Mouse (Mus musculus) hindlimb bud, embryonic 11.5 days (tissue): ENCODE data around the gene Tbxas1.

ENCODE experiments used
- DNase-seq: peaks from one replicate; pipeline ENCODE4 v3.0.0-alpha.2; 2012; ENCODE audit warnings: low read depth, low spot score; ENCODE audit errors: extremely low spot score

The Tbxas1 gene

GRCm38 (mm10) chr6:38853561-38853992 lies 21.6 kb upstream of the Tbxas1 start:
- DNase-seq, result no peak

DNA sequence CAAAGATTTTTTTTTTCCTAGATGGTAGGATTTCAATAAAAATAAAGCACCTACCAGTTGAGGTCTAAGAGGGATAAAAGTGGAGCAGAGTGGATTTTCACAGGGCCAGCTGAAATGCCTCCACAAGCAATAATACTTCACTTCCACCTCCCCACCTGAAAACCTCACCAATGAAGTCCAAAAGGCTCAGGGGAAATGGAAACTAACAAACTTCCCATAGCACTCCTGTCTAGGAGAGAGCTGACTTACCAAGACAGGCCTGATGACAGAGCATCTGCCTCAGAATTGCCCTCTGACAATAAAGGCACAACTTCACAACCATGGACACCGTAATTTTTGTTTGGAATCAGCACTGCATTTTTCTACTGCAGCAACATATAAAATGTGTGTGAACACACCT lies 15.4 kb upstream of the Tbxas1 start:
- DNase-seq, result no peak

DNA sequence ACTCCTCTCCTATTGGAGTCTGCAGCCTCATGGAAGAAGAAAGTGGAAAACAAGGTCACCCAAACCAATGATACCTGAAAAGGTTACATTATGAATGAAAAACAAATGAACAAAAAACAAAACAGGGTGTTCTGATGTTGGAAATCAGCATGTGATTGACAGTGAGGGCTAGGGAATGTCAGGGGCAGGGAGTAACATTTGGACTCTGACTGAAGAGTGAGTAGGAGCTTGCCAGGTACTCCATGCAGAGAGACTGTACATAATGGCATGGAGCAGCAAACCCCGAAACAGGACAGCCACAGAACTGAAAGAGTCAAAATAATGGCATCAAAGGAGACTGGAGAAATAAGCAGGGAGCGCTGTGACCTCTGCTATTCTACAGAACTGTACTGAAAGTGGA lies 14.9 kb upstream of the Tbxas1 start:
- DNase-seq, result no peak

- DNase-seq, result no peak
Observed at GRCm38 (mm10) chr6:38863595-38863994, 11.6 kb upstream of the Tbxas1 start.

DNA sequence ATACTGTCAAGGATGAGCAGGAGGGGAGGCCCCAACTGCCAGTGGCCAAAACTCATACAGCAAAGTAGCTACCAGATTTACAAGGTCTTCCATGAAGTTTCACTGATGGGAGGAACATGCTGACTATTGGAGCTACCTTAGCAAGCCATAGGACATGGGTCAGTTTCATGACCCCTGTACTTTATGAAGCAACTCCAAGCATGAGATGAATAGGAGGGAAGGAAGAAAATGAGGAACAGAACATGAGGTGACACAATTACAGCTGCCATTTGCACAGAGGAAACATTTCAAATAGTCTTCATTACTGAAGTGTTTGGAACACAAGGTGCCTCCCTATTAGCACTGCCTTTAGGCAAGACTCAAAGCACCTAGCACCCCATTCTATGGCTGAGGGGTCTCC lies 9.4 kb upstream of the Tbxas1 start:
- no peak for DNase-seq

DNA sequence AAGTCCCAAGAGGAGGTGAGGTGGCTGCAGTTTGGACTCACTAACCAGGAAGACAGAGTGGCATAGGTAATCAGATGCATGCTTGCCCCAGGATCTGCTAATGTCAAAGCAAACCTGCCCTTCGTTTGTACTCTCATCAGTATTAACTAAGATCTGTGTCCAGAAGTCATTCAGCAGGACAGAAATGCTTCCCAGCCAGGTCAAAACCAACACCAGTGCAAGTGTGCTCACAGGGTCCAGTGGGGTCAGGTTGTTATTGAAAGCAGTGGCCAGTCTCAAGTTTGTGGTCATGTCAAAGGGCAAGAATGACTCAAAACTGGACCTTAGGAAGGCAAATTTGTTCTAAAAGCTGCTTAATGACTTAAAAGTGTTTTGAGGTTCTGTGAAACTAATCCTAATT lies 8.8 kb upstream of the Tbxas1 start:
- no peak for DNase-seq

- DNase-seq, result no peak
Observed at GRCm38 (mm10) chr6:38866761-38867160, 8.4 kb upstream of the Tbxas1 start.

- no peak for DNase-seq
Observed at GRCm38 (mm10) chr6:38867291-38867690, 7.9 kb upstream of the Tbxas1 start.

DNA sequence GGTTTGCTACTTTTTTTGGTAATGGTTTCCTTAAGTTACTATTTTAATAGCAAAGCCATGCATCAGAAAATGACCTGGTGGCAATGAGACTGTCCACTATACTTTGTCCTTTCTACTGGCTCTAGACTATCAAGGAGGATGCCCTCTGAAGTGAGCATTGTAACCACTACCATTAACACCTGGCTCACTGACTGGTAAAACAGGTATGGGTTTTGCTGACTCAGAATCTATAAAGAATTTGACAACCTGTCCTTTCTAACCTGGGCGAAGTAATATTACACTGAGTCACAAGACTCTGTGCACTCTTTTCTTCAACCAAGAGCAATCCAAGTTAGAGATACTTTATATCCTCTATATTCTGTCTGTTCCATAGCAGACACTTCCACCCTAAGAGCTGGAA lies 6.2 kb upstream of the Tbxas1 start:
- no peak for DNase-seq

GRCm38 (mm10) chr6:38870070-38870469 lies 5.1 kb upstream of the Tbxas1 start:
- DNase-seq, result no peak

GRCm38 (mm10) chr6:38871051-38871450 lies 4.2 kb upstream of the Tbxas1 start:
- no peak for DNase-seq

GRCm38 (mm10) chr6:38873316-38873715 lies 1.9 kb upstream of the Tbxas1 start:
- no peak for DNase-seq

GRCm38 (mm10) chr6:38874035-38874434 lies 1.2 kb upstream of the Tbxas1 start:
- DNase-seq, result peak; percentile 81

DNA sequence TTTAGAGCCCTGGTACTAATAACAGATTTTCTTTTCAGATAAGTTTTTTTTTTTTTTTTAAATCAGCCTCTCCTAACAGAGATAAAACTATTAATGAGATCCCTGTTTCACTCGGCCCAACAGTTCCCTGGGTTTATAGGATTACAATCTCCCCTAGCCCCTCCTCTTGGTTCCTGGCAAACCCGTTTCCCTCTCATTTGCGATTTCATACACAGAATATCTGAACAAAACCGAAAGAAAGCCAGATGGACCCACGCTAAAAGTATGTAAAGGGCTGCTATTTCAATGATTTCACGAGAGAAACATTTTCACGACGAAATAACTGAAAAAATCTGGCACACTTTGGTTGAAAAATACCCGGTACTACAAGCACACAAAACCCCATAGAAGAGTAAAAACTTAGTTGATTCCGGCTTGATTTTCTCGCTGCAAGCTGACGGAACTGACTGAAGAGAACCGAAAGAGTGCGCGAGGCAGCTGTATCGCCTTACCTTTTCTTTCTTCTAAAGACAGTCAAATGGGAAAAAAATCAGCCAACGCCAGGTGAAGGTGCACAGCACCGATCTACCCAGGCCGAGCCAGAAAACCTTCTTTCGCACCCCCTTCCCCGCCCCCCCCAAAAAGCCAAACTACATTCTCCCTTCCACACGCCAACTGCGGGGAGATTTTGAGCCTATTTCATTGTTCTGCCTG lies 493 bp upstream of the Tbxas1 start:
- DNase-seq, result no peak

DNA sequence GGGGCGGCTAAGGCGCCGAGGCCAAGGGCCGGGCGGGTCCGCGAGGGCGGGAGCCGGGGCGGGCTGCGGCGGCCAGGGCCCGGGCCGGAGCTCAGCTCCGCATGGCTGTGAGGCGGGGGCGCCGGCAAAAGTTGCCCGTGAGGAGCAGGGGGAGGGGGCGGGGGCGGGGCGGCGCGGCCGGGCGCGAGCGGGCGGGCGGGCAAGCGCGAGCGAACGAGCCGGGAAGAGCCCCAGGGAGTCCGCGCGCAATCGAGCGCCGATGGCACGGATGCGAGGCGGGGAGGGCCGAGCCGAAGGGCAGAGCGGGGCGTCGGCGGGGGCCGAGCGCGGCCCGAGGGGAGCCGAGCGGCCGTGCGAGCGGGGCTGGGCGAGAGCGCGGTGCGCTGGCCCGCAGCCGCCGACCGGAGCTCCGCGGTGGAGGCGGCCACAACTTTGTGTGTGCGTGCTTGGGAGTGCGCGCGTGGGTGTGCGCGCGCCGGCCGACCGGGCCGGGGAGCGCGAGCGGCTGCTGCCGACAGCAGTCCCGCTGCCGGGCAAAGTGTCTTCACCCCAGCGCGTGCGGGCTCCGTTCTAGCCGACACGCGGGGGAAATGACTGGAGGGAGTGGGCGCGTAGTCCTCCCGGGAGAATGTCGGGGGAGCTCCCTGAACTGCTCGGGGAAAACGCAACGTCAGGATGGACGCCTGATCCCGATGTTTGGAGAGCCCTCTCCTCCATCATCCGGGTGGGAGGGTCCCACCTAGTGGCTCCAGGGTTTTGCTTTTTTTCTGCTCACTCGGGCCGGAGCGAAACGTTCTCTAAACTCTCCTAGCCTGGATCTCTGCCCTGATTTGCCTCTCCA lies 1.1 kb downstream of the Tbxas1 start, which contains the start of gene Hipk2:
Gene Hipk2 (minus strand): TSS at position 95 of the 841 bp plus-strand sequence.
- peak; percentile 44 for DNase-seq

- DNase-seq, result no peak
Observed at GRCm38 (mm10) chr6:38877674-38878073, 2.5 kb downstream of the Tbxas1 start.

DNA sequence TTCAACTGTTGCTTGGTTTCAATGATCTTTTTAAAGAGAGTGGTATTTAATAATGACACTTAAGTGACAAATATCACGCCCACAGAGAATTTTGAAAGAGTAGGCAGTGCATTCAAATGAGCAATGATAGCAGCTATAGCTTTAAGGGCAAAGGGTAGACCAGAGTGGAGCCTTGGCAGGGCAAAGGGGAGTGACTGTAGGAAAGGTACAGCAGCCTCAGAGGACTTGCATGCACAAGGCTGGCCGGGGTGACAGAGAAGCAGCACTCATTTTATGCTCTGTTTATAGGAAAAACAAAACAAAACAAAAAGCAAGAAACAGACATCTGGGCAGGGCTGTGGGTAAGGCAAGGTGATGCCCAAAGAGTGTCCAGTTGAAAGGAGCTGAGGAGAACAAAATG lies 6.3 kb downstream of the Tbxas1 start:
- no peak for DNase-seq

DNA sequence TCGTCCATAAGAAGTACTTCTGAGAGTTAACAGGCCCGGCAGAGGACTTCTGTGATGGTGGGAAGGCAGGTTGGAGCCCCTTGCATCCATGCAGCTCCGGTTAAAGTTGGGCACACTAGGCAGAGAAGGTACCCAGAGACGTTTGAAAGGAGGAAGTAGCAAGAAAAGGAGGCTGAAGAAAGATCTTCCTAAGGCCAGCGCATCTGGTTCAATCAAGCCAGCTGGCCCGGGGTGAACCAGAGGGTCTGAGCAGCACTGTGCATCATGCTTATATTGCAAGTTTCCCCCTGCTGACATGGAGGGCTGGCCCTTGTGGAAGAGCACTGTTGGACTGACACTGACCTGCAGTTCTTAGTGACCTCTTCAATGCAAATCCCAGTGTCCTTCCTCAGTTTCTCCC lies 6.8 kb downstream of the Tbxas1 start:
- DNase-seq, result no peak

GRCm38 (mm10) chr6:38882728-38883171 lies 7.5 kb downstream of the Tbxas1 start:
- no peak for DNase-seq

GRCm38 (mm10) chr6:38884482-38884881 lies 9.3 kb downstream of the Tbxas1 start:
- DNase-seq, result no peak

DNA sequence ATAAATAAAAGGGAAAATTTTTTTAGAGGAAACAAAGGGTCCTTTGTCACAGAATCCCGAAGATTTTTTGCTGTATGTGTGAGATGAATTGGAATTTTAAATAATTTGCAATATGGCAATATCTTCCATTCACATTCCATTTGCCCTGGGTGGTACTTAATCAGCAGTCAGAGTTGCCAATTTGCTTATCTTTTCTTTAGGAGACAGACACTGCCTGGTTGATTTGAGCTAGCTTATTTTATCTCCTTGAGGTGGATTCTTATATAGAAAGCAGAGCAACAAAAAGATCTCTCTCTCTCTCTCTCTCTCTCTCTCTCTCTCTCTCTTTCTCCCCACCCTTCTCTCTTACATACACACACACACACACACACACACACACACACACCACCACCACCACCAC lies 9.9 kb downstream of the Tbxas1 start:
- DNase-seq, result no peak

DNA sequence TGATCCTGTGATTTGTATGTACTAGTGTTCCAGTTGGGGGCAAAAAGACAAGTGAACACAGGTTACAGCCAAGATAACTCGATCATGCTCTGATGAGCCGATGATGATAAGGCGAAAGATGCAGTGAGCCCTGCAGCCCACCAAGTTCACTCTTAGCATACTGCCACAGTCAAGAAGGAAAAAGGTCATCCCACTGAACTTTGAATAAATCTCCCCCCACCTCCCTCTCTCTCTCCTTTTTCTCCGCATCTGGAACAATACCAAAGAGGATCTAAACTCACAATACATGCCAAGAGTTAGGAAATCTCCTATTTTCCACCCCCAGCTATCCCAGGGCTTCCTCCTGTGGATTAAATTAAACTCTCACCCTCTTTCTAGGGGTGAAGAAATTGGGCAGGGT lies 12.2 kb downstream of the Tbxas1 start:
- DNase-seq, result no peak
